Mouse (Mus musculus): ENCODE data around the gene Vmn1r178.
"Not testable (repeated sequence)": the region's sequence is repeated elsewhere in the genome, so short reads cannot be mapped to it uniquely, and the experiment has no call there.

Vmn1r178 gene

GRCm38 (mm10) chr7:23891709-23892108 is at the start of gene Vmn1r178:
Gene Vmn1r178 (plus strand): TSS chr7:23892009.
- DNase-seq (ENCODE audit: low spot score in 2 of 2): no peak

DNA sequence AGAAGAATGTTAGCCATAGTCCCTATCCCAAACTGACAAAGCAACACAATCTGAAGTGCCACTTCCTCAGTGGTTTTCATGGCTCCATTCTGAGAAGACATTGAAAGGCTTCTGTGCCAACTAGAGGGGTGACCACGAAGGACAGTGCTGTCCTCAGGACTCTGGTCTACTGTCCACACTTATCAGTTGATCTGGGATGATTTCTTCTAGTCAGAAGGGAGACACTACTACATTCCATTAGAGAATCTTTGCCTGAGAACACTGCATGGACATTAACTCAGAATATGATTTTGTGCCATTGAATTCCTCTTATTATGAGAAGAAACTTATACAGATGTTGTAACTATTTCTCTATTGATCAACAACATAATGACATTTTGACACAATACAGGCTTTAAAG is 25.5 kb upstream of the Vmn1r178 start, which contains the start of gene Vmn1r177:
Vmn1r177 (minus strand) TSS at position 101 of the 400 bp plus-strand sequence.
- not testable (repeated sequence) for DNase-seq (ENCODE audit: low spot score in 2 of 2)

DNA sequence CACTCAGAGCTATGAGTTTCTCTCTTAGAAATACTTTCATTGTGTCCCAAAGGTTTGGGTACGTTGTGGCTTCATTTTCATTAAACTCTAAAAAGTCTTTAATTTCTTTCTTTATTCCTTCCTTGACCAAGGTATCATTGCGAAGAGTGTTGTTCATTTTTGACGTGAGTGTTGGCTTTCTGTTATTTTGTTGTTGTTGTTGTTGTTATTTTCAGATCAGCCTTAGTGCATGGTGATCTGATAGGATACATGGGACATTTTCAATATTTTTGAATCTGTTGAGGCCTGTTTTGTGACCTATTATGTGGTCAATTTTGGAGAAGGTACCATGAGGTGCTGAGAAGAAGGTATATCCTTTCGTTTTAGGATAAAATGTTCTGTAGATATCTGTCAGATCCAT is 14.9 kb upstream of the Vmn1r178 start:
- DNase-seq (ENCODE audit: low spot score in 2 of 2): not testable (repeated sequence)

DNA sequence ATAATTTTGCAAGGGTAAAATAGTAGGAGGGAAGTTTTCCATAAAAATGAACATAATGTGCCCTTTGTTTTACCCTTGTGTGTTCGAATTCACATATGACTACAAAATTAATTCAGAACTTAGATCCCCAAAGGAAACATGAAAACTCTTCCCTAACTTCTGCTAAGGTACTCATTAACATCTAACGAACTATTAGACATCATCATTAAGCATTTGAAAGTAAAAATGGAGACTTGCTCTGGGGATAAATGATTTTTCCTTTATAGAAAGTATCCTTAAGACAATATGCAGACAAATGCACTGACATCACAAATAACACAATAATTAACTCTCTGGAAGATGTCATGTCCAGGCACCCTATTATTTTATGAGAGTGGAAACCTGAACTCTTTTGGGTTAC is 34.9 kb downstream of the Vmn1r178 start, which contains the start of gene Vmn1r179:
Vmn1r179 (plus strand) TSS at position 301 of the 400 bp plus-strand sequence.
- no peak for DNase-seq (ENCODE audit: low spot score in 2 of 2)
